Mouse (Mus musculus) stomach, postnatal 0 days (tissue): ENCODE data around the gene Tmc4.

ENCODE experiments used
- CTCF ChIP-seq: IDR thresholded peaks from 2 replicates; pipeline ENCODE4 v1.5.1; 2016; ENCODE audit warnings: antibody characterized with exemption, low read depth, mild to moderate bottlenecking, moderate library complexity
- EP300 ChIP-seq: optimal IDR thresholded peaks from 2 replicates; pipeline ENCODE3; 2016; ENCODE audit warnings: antibody characterized with exemption

DNA sequence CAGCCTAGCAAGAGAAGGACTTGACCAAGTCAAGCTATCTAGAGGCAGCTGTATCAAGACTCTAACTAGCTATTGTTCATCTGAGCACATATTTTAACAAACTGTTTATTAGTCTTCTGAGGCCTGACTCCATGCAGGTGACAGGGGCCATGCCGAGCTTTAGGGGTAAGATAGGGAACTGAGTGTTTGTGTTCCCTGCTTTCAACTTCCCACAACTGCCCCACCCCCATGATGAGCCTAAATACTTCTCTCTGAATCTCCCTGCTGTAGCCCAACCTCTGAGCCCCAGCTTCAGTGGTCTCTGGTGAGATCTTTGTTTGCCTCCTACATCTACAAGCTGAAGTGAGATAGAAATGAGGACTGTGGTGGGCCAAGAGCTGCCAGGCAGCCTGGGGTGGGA, 37.9 kb upstream of the Tmc4 start:
- TF ChIP-seq CTCF (no peak), EP300 (no peak)
